In the genomic region with DNA sequence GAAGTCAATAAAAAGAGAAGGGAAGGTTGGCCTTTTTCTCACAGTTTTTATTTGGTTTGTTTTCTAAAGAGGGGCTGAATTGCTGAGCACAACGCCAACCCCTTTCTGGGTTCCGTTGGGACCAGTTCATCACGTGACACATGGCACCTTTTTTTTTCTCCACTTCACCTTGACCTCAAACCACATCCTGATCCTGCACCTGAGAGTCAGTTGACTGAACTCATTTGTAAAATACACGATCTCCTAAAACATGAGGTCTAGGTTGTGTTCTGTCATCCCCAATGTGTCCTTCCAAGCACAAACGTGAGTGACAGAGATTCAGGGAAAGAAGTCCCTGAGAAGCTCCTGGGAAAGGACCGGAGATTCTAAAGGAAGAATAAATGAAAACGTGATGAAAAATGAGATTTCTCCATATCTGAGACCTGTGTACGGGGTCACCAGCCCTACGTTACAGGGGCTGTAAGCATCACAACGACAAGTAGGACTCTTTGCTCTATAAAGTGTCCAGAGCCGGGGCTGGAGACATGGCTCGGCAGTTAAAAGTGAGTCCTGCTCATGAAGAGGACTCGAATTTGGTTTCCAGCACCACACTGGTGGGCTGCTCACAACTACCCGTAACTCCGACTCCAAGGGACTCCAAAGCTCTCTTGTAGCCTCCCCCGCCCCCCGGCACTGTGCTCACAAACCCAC, we compare ENCODE assay signal across 19 mouse cellular contexts. TPM values are rescaled to one million over a fixed set of nuclear protein-coding genes. Genes with fewer than 3 reads are reported as not detected.
DNase-seq lines count a peak whose midpoint lies in the region; TF ChIP-seq lines count a peak whose summit lies in the region.
"Had no signal": no experiment of that assay in that cellular context is flagged by ENCODE, and none has a peak within 500 bp of the region (broad histone marks: within the 10 kb centered on the region; RNA-seq: fewer than 3 reads in every experiment).

No protein-coding gene starts in this region.

- no peaks in the 10 kb centered on the region for H3K27me3 ChIP-seq in thymus, adult 2 months (ENCODE audit: control insufficient read depth, insufficient read depth, low read length)
- H3K27me3 ChIP-seq: hindbrain, embryonic 13.5 days; neural tube, embryonic 13.5 days had no signal

- DNase-seq in spleen, postnatal 36 days (ENCODE audit: low spot score in 2 of 2), result peak; percentile 63
- DNase-seq in spleen, postnatal 4 days (ENCODE audit: low spot score in 2 of 2), result no peak
- DNase-seq in T-cell, adult 2 months (ENCODE audit: low spot score), result peak; percentile 85
- DNase-seq in thymus, adult 2 months, result peak; percentile 84
- DNase-seq in left cerebral cortex, adult 18-20 months (ENCODE audit: low spot score in 2 of 2), result no peak
- DNase-seq in embryo, embryonic 10 days (ENCODE audit: low spot score), result no peak
- no peak for DNase-seq in gastrocnemius, postnatal 10 days

- peaks cover 64% of the 10 kb centered on the region for H3K4me1 ChIP-seq in thymus, adult 2 months (replicated peaks; ENCODE audit: control insufficient read depth, insufficient read depth, low read length)
- H3K4me1 ChIP-seq: hindbrain, embryonic 13.5 days; neural tube, embryonic 13.5 days had no signal

- TF ChIP-seq CTCF in thymus, adult 2 months (IDR thresholded peaks at IDR 0.05; ENCODE audit: borderline replicate concordance, control insufficient read depth, extremely low read depth, insufficient read depth, low read length, poor library complexity), result no peak

- H3K36me3 ChIP-seq in thymus, adult 2 months (ENCODE audit: control insufficient read depth, insufficient read depth, low read length), result no peaks in the 10 kb centered on the region
- H3K36me3 ChIP-seq: hindbrain, embryonic 13.5 days; liver, embryonic 12.5 days; neural tube, embryonic 13.5 days had no signal

- H3K4me3 ChIP-seq in thymus, adult 2 months (ENCODE audit: control insufficient read depth, insufficient read depth, low read length), result no peak overlapping the region
- H3K4me3 ChIP-seq: heart, adult 2 months; hindbrain, embryonic 13.5 days; layer of hippocampus, adult 2 months; liver, embryonic 12.5 days; megakaryocyte, embryonic 14.5 days; neural tube, embryonic 13.5 days had no signal

- TF ChIP-seq POLR2A in thymus, adult 2 months (IDR thresholded peaks at IDR 0.05; ENCODE audit: control insufficient read depth, extremely low read depth, insufficient read depth, low read length, poor library complexity), result no peak

- 32% methylated on average over 17 of the region's 17 CpGs for WGBS in thymus, adult 2 months

- H3K27ac ChIP-seq in thymus, adult 2 months (ENCODE audit: control insufficient read depth, insufficient read depth, low read length), result peak overlapping the region; percentile 99
- H3K27ac ChIP-seq: heart, adult 2 months; hindbrain, embryonic 13.5 days; layer of hippocampus, adult 2 months; liver, embryonic 12.5 days; neural tube, embryonic 13.5 days had no signal

RNA-seq across cellular contexts. Expression of gene Ccdc153, which starts 1.8 kb away (rescaled TPM):
- 6.1 and 13.0 TPM in 2 replicates for polyA plus RNA-seq in thymus, adult 2 months (2012; rRNA removed)
- 1 to 10 TPM in 1 of 2 experiments, not detected in 1; 1.8 TPM for total RNA-seq in left cerebral cortex, adult 18-20 months (2021)
- total RNA-seq in gastrocnemius, postnatal 10 days (2021), result not detected
- total RNA-seq: common myeloid progenitor, adult 5-6 weeks; gastrocnemius, adult 8-10 months; heart, adult 2 months; heart, postnatal 10 days had no signal
- polyA plus RNA-seq: hindbrain, embryonic 13.5 days; intestine, embryonic 16.5 days; kidney, embryonic 16.5 days; limb, embryonic 11.5 days; liver, embryonic 12.5 days; neural tube, embryonic 13.5 days had no signal

RNA-seq across cellular contexts. Expression of gene Cbl, which starts 4.8 kb away (rescaled TPM):
- polyA plus RNA-seq in thymus, adult 2 months (2012; rRNA removed), result 132 and 194 TPM in 2 replicates
- total RNA-seq in left cerebral cortex, adult 18-20 months (2021), result 10 to 100 TPM; 51.1 to 56.3 TPM
- 10 to 100 TPM; 15.8 to 22.1 TPM for total RNA-seq in gastrocnemius, postnatal 10 days (2021)

RNA-seq across cellular contexts. Expression of gene Pdzd3, which starts 12.6 kb away (rescaled TPM):
- 0.55 and 0.59 TPM in 2 replicates for polyA plus RNA-seq in thymus, adult 2 months (2012; rRNA removed)
- total RNA-seq in left cerebral cortex, adult 18-20 months (2021), result under 1 TPM; 0.75 to 0.81 TPM
- total RNA-seq in gastrocnemius, postnatal 10 days (2021), result 1 to 10 TPM; 1.2 to 1.4 TPM
- total RNA-seq: common myeloid progenitor, adult 5-6 weeks had no signal

RNA-seq across cellular contexts. Expression of gene Nlrx1, which starts 29.8 kb away (rescaled TPM):
- polyA plus RNA-seq in thymus, adult 2 months (2012; rRNA removed), result 13.4 and 16.2 TPM in 2 replicates
- total RNA-seq in left cerebral cortex, adult 18-20 months (2021), result 10 to 100 TPM in 1 of 2 experiments, 1 to 10 TPM in 1; 9.0 to 10.4 TPM
- total RNA-seq in gastrocnemius, postnatal 10 days (2021), result 10 to 100 TPM; 21.6 to 23.0 TPM

RNA-seq across cellular contexts. Expression of gene Abcg4, which starts 49.8 kb away (rescaled TPM):
- polyA plus RNA-seq in thymus, adult 2 months (2012; rRNA removed), result 1.2 and 2.7 TPM in 2 replicates
- 10 to 100 TPM; 56.0 to 63.2 TPM for total RNA-seq in left cerebral cortex, adult 18-20 months (2021)
- total RNA-seq in gastrocnemius, postnatal 10 days (2021), result 1 to 10 TPM in 1 of 2 experiments, under 1 TPM in 1; 0.68 to 1.3 TPM

Comparison
In these comparisons a context has a peak if more than half of its experiments do, and no peak if none do; other contexts are left out.
1. DNase-seq: peak in spleen, postnatal 36 days (2 of 2), T-cell, adult 2 months (single experiment) and thymus, adult 2 months (single experiment); none in spleen, postnatal 4 days (0 of 2), left cerebral cortex, adult 18-20 months (0 of 2), embryo, embryonic 10 days (single experiment) and gastrocnemius, postnatal 10 days (single experiment).